Mouse (Mus musculus) liver, adult 2 months (tissue): ENCODE measurements at regions not wholly inside any gene's neighbourhood (a gene's known extent, or its start where the extent isn't known, plus 50 kb on each side); places are given as distances from the start of the nearest gene placed in this dataset.

ENCODE experiments used
- CTCF ChIP-seq: fragments of 200-500 bp; IDR thresholded peaks from 2 replicates; pipeline ENCODE4 v1.5.1; 2011; ENCODE audit warnings: low read depth, low read length, control low read depth
- POLR2A ChIP-seq: fragments of 200-500 bp; IDR thresholded peaks from 2 replicates; pipeline ENCODE4 v1.6.1; 2011; ENCODE audit warnings: low read length, control low read depth; ENCODE audit not compliant: insufficient read depth; ENCODE audit errors: extremely low read depth

GRCm38 (mm10) chr10:24997661-24998060 is 70.4 kb upstream of the Arg1 start:
- TF ChIP-seq CTCF (no peak), POLR2A (no peak)
